Mouse (Mus musculus): ENCODE measurements around the gene Cfap157. TPM values are rescaled to one million over a fixed set of nuclear protein-coding genes. Genes with fewer than 3 reads are reported as not detected.

Cfap157 gene
- polyA plus RNA-seq, 1 experiment, result not detected

- Histone ChIP-seq H3K4me3 (ENCODE audit: insufficient read depth, low read length) (no peak overlapping the region), H3K4me1 (ENCODE audit: control insufficient read depth, insufficient read depth, low read length) (peaks cover 2% of the 10 kb centered on the region), H3K27ac (ENCODE audit: insufficient read depth, low read depth, low read length) (no peak overlapping the region)
- no peak for TF ChIP-seq POLR2A (IDR thresholded peaks at IDR 0.05; ENCODE audit: borderline replicate concordance, low read depth, low read length)
- TF ChIP-seq CTCF (IDR thresholded peaks at IDR 0.05; ENCODE audit: low read depth, low read length), result no peak
Observed at GRCm38 (mm10) chr2:32788581-32788980, 4.4 kb upstream of the Cfap157 start.

DNA sequence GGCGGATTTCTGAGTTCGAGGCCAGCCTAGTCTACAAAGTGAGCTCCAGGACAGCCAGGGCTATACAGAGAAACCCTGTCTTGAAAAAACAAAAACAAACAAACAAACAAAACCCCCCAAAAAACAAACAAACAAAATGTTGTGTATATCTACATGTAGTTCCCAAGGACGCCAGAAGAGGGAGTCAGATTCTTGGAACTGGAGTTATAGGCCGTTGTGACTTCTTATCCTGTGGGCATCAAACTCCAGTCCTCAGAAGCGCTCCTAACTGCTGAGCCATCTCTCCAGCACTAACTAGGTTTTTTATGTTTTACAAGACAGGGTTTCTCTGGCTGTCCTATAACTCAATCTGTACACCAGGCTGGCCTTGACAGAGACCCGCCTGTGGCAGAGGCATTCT lies 2.9 kb upstream of the Cfap157 start:
- TF ChIP-seq CTCF (IDR thresholded peaks at IDR 0.05; ENCODE audit: low read depth, low read length) (no peak), POLR2A (IDR thresholded peaks at IDR 0.05; ENCODE audit: borderline replicate concordance, low read depth, low read length) (no peak)
- peaks cover 2% of the 10 kb centered on the region for H3K4me1 ChIP-seq (ENCODE audit: control insufficient read depth, insufficient read depth, low read length)

GRCm38 (mm10) chr2:32781710-32782109 lies 2.5 kb downstream of the Cfap157 start:
- TF ChIP-seq POLR2A (IDR thresholded peaks at IDR 0.05; ENCODE audit: borderline replicate concordance, low read depth, low read length) (no peak), CTCF (IDR thresholded peaks at IDR 0.05; ENCODE audit: low read depth, low read length) (no peak)
- H3K4me3 ChIP-seq (ENCODE audit: insufficient read depth, low read length), result no peak overlapping the region
- H3K27ac ChIP-seq (ENCODE audit: insufficient read depth, low read depth, low read length), result no peak overlapping the region
- H3K4me1 ChIP-seq (ENCODE audit: control insufficient read depth, insufficient read depth, low read length), result peaks cover 3% of the 10 kb centered on the region

More for the DNA sequence above, 2.9 kb upstream of the Cfap157 start:
- Histone ChIP-seq H3K27ac (ENCODE audit: insufficient read depth, low read depth, low read length) (no peak overlapping the region), H3K4me3 (ENCODE audit: insufficient read depth, low read length) (no peak overlapping the region)

GRCm38 (mm10) chr2:32779714-32780113 lies 4.5 kb downstream of the Cfap157 start:
- Histone ChIP-seq H3K4me3 (ENCODE audit: insufficient read depth, low read length) (no peak overlapping the region), H3K27ac (ENCODE audit: insufficient read depth, low read depth, low read length) (no peak overlapping the region), H3K4me1 (ENCODE audit: control insufficient read depth, insufficient read depth, low read length) (peaks cover 8% of the 10 kb centered on the region)
- no peak for TF ChIP-seq CTCF (IDR thresholded peaks at IDR 0.05; ENCODE audit: low read depth, low read length)
- TF ChIP-seq POLR2A (IDR thresholded peaks at IDR 0.05; ENCODE audit: borderline replicate concordance, low read depth, low read length), result no peak

- no peak overlapping the region for H3K4me3 ChIP-seq (ENCODE audit: insufficient read depth, low read length)
- H3K27ac ChIP-seq (ENCODE audit: insufficient read depth, low read depth, low read length), result no peak overlapping the region
- peaks cover 8% of the 10 kb centered on the region for H3K4me1 ChIP-seq (ENCODE audit: control insufficient read depth, insufficient read depth, low read length)
- TF ChIP-seq POLR2A (IDR thresholded peaks at IDR 0.05; ENCODE audit: borderline replicate concordance, low read depth, low read length), result no peak
- peak; percentile 47; the same call in 1 of the 2 replicates for TF ChIP-seq CTCF (IDR thresholded peaks at IDR 0.05; ENCODE audit: low read depth, low read length)
Observed at GRCm38 (mm10) chr2:32779131-32779530, 5.1 kb downstream of the Cfap157 start.

GRCm38 (mm10) chr2:32778081-32778480 lies 6.1 kb downstream of the Cfap157 start:
- Histone ChIP-seq H3K27ac (ENCODE audit: insufficient read depth, low read depth, low read length) (no peak overlapping the region), H3K4me1 (ENCODE audit: control insufficient read depth, insufficient read depth, low read length) (peaks cover 6% of the 10 kb centered on the region), H3K4me3 (ENCODE audit: insufficient read depth, low read length) (no peak overlapping the region)
- TF ChIP-seq POLR2A (IDR thresholded peaks at IDR 0.05; ENCODE audit: borderline replicate concordance, low read depth, low read length), result no peak

DNA sequence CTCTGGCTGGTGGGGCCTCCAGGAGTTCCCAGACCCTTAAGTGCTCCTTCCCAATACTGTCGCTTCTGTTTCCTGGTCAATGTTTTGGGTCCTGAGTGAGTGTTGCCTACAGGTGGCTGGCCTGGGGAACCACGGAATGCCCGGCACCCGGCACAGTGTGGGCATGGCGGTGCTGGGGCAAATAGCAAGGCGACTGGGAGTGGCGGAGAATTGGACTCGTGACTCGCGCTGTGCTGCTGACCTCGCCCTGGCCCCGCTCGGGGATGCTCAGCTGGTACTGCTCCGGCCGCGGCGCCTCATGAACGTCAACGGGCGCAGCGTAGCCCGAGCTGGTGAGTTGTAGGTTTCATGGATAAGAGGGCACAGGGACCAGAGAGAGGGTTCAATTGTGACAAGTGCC lies 8.0 kb downstream of the Cfap157 start:
- Histone ChIP-seq H3K4me3 (ENCODE audit: insufficient read depth, low read length) (peak overlapping the region; percentile 64), H3K27ac (ENCODE audit: insufficient read depth, low read depth, low read length) (no peak overlapping the region), H3K4me1 (ENCODE audit: control insufficient read depth, insufficient read depth, low read length) (peaks cover 6% of the 10 kb centered on the region)
- no peak for TF ChIP-seq POLR2A (IDR thresholded peaks at IDR 0.05; ENCODE audit: borderline replicate concordance, low read depth, low read length)
- no peak for TF ChIP-seq CTCF (IDR thresholded peaks at IDR 0.05; ENCODE audit: low read depth, low read length)

- no peak for TF ChIP-seq CTCF (IDR thresholded peaks at IDR 0.05; ENCODE audit: low read depth, low read length)
- TF ChIP-seq POLR2A (IDR thresholded peaks at IDR 0.05; ENCODE audit: borderline replicate concordance, low read depth, low read length), result no peak
Observed at GRCm38 (mm10) chr2:32775359-32776074, 8.7 kb downstream of the Cfap157 start, which contains the start of the genes Ttc16 and Ptrh1. Ttc16 (minus strand) TSS chr2:32775633. Ptrh1 (plus strand) TSS chr2:32775786.

GRCm38 (mm10) chr2:32772626-32773279 lies 11.5 kb downstream of the Cfap157 start:
- H3K4me3 ChIP-seq (ENCODE audit: insufficient read depth, low read length), result no peak overlapping the region
- TF ChIP-seq POLR2A (IDR thresholded peaks at IDR 0.05; ENCODE audit: borderline replicate concordance, low read depth, low read length), result no peak
- no peak for TF ChIP-seq CTCF (IDR thresholded peaks at IDR 0.05; ENCODE audit: low read depth, low read length)
- no peak overlapping the region for H3K27ac ChIP-seq (ENCODE audit: insufficient read depth, low read depth, low read length)
- H3K4me1 ChIP-seq (ENCODE audit: control insufficient read depth, insufficient read depth, low read length), result peaks cover 6% of the 10 kb centered on the region

More at GRCm38 (mm10) chr2:32775359-32776074, 8.7 kb downstream of the Cfap157 start, which contains the start of the genes Ttc16 and Ptrh1:
- peak within 1 kb of the TSS; percentile 64 for H3K4me3 ChIP-seq (ENCODE audit: insufficient read depth, low read length)
- peaks cover 6% of the 10 kb centered on the region for H3K4me1 ChIP-seq (ENCODE audit: control insufficient read depth, insufficient read depth, low read length)
- peak within 1 kb of the TSS; percentile 30 for H3K27ac ChIP-seq (ENCODE audit: insufficient read depth, low read depth, low read length)

DNA sequence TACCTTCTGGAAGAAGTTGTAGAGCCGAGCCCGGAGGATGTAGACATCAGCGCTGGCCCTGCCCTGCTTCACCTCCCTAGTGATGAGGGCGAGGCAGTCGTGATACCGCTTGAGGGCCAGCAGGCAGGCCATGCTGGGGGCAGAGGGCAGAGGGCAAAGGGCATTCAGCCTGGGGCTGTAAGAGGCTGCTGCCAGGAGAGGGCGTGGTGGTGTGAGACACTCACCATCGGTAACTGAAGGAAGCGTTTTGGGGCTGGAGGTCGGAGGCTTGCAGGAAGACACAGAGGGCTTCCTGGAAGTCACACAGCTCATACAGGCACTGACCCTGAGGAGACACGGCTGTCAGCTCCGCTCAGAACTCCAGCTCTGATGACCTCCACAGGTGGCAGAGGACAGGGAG lies 12.3 kb downstream of the Cfap157 start:
- no peak for TF ChIP-seq POLR2A (IDR thresholded peaks at IDR 0.05; ENCODE audit: borderline replicate concordance, low read depth, low read length)
- TF ChIP-seq CTCF (IDR thresholded peaks at IDR 0.05; ENCODE audit: low read depth, low read length), result no peak
- peaks cover 6% of the 10 kb centered on the region for H3K4me1 ChIP-seq (ENCODE audit: control insufficient read depth, insufficient read depth, low read length)
- no peak overlapping the region for H3K27ac ChIP-seq (ENCODE audit: insufficient read depth, low read depth, low read length)

More for the DNA sequence above, 12.3 kb downstream of the Cfap157 start:
- no peak overlapping the region for H3K4me3 ChIP-seq (ENCODE audit: insufficient read depth, low read length)

Measured in bone marrow macrophage, adult 2 months (primary cell).